ENCODE assay signal across 14 mouse cellular contexts in genomic region chr8:104405430-104406187, GRCm38 (mm10). TPM values are rescaled to one million over a fixed set of nuclear protein-coding genes. Genes with fewer than 3 reads are reported as not detected.
DNase-seq lines count a peak whose midpoint lies in the region; ATAC-seq and TF ChIP-seq lines count a peak whose summit lies in the region.
"Had no signal": no experiment of that assay in that cellular context is flagged by ENCODE, and none has a peak within 500 bp of the region (broad histone marks: within the 10 kb centered on the region; RNA-seq: fewer than 3 reads in every experiment).

No protein-coding gene starts in this region.

- peak; percentile 55; the same call in 1 of the 2 replicates for ATAC-seq in limb, embryonic 13.5 days (ENCODE audit: low FRiP score, low read depth)
- 0 out of 2 replicates have a peak, but pooled peaks have one; percentile 15 for ATAC-seq in heart, postnatal 0 days (ENCODE audit: insufficient read depth, low read depth)

- no peaks in the 10 kb centered on the region; the same call in 1 of the 2 replicates for H3K9me3 ChIP-seq in limb, embryonic 13.5 days
- no peaks in the 10 kb centered on the region for H3K9me3 ChIP-seq in limb, embryonic 10.5 days (replicated peaks)
- H3K9me3 ChIP-seq in heart, postnatal 0 days (replicated peaks; ENCODE audit: control insufficient read depth, low read length) = no peaks in the 10 kb centered on the region
- H3K9me3 ChIP-seq: limb, embryonic 12.5 days; neural tube, embryonic 12.5 days had no signal

- intact Hi-C loops in gastrocnemius, postnatal 14 days (cut with DNase I; ENCODE audit: low total_unique reads) = loop anchor here (10.0 kb wide), 1 partner anchor 61 kb away; no protein-coding TSS in a partner anchor

- no peak for TF ChIP-seq EP300 in heart, postnatal 0 days (IDR thresholded peaks at IDR 0.05; ENCODE audit: low read depth)

- H3K4me1 ChIP-seq in limb, embryonic 13.5 days = peaks cover 9% of the 10 kb centered on the region; the same call in 1 of the 2 replicates
- H3K4me1 ChIP-seq in limb, embryonic 10.5 days = no peaks in the 10 kb centered on the region
- peaks cover 17% of the 10 kb centered on the region; the same call in 1 of the 2 replicates for H3K4me1 ChIP-seq in heart, postnatal 0 days (ENCODE audit: control insufficient read depth, insufficient read depth)
- H3K4me1 ChIP-seq: limb, embryonic 12.5 days; neural tube, embryonic 12.5 days had no signal

- no peaks in the 10 kb centered on the region for H3K36me3 ChIP-seq in limb, embryonic 13.5 days
- no peaks in the 10 kb centered on the region for H3K36me3 ChIP-seq in limb, embryonic 10.5 days
- no peaks in the 10 kb centered on the region for H3K36me3 ChIP-seq in heart, postnatal 0 days (replicated peaks; ENCODE audit: control insufficient read depth, insufficient read depth, low read length)
- H3K36me3 ChIP-seq: limb, embryonic 12.5 days; neural tube, embryonic 12.5 days had no signal

- no peak overlapping the region for H3K4me2 ChIP-seq in limb, embryonic 13.5 days (replicated peaks)
- no peak overlapping the region; the same call in 1 of the 2 replicates for H3K4me2 ChIP-seq in heart, postnatal 0 days (ENCODE audit: low read depth, low read length)
- H3K4me2 ChIP-seq: limb, embryonic 12.5 days; neural tube, embryonic 12.5 days had no signal

- no peaks in the 10 kb centered on the region for H3K27me3 ChIP-seq in limb, embryonic 13.5 days
- H3K27me3 ChIP-seq in limb, embryonic 10.5 days (ENCODE audit: low read depth, poor library complexity, severe bottlenecking) = no peaks in the 10 kb centered on the region
- no peaks in the 10 kb centered on the region for H3K27me3 ChIP-seq in heart, postnatal 0 days (ENCODE audit: control insufficient read depth, insufficient read depth, low read length)
- H3K27me3 ChIP-seq: limb, embryonic 12.5 days; neural tube, embryonic 12.5 days had no signal

- no peak overlapping the region for H3K27ac ChIP-seq in limb, embryonic 13.5 days
- H3K27ac ChIP-seq in limb, embryonic 10.5 days = no peak overlapping the region
- H3K27ac ChIP-seq in heart, postnatal 0 days (ENCODE audit: low read depth) = peak overlapping the region; percentile 72
- H3K27ac ChIP-seq: layer of hippocampus, adult 2 months; limb, embryonic 12.5 days; neural tube, embryonic 12.5 days had no signal

- no peak overlapping the region for H3K4me3 ChIP-seq in limb, embryonic 13.5 days
- H3K4me3 ChIP-seq in limb, embryonic 10.5 days = no peak overlapping the region
- H3K4me3 ChIP-seq in heart, postnatal 0 days (ENCODE audit: low read depth, low read length) = no peak overlapping the region
- H3K4me3 ChIP-seq: layer of hippocampus, adult 2 months; limb, embryonic 12.5 days; neural tube, embryonic 12.5 days had no signal

- 61% methylated on average over 15 of the region's 15 CpGs for WGBS in limb, embryonic 13.5 days
- WGBS in limb, embryonic 10.5 days = 80% methylated on average over 15 of the region's 15 CpGs
- WGBS in heart, postnatal 0 days = 34% methylated on average over 15 of the region's 15 CpGs

- no peak for TF ChIP-seq CTCF in heart, postnatal 0 days (IDR thresholded peaks at IDR 0.05; ENCODE audit: low read depth)

- no peak for DNase-seq in limb, embryonic 10.5 days (ENCODE audit: low spot score)
- DNase-seq in gastrocnemius, postnatal 14 days = peak; percentile 56
- no peak for DNase-seq in heart, postnatal 0 days (ENCODE audit: low spot score)
- peak; percentile 43 to 47 for DNase-seq in kidney, postnatal 4 days
- no peak for DNase-seq in layer of hippocampus, adult 8-10 months (ENCODE audit: low spot score in 2 of 2)
- no peak for DNase-seq in frontal cortex, postnatal 25 days (ENCODE audit: low spot score in 2 of 2)
- DNase-seq in right cerebral cortex, postnatal 25 days = no peak
- DNase-seq: embryo, embryonic 11 days; right cerebral cortex, postnatal 4 days; thymus, postnatal 25 days had no signal

- H3K9ac ChIP-seq in limb, embryonic 13.5 days = no peak overlapping the region
- no peak overlapping the region for H3K9ac ChIP-seq in heart, postnatal 0 days (replicated peaks; ENCODE audit: low read depth, low read length)
- H3K9ac ChIP-seq: limb, embryonic 12.5 days; neural tube, embryonic 12.5 days had no signal

RNA-seq across cellular contexts. Expression of gene Cmtm4, which starts 10.0 kb away (rescaled TPM):
- 2.8 and 3.0 TPM in 2 replicates for polyA plus RNA-seq in limb, embryonic 13.5 days (2015; fragmentation: Nextera tagmentation; extraction: Ambion mirVana)
- 1.8 and 2.3 TPM in 2 replicates for polyA plus RNA-seq in limb, embryonic 10.5 days (2016; fragmentation: Nextera tagmentation; extraction: Ambion mirVana)
- total RNA-seq in gastrocnemius, postnatal 14 days (2021) = 1 to 10 TPM; 4.7 to 4.8 TPM
- total RNA-seq in heart, postnatal 0 days (2014; rRNA removed; ENCODE audit: low replicate concordance) = 10.2 and 13.4 TPM in 2 replicates
- polyA plus RNA-seq in heart, postnatal 0 days (2015; fragmentation: Nextera tagmentation; extraction: Ambion mirVana) = 1.2 TPM in 2 replicates
- 10 to 100 TPM; 59.8 to 75.9 (median 66.7) TPM for total RNA-seq in layer of hippocampus, adult 8-10 months (2022)

RNA-seq across cellular contexts. Expression of gene Dync1li2, which starts 37.2 kb away (rescaled TPM):
- 64.7 and 65.5 TPM in 2 replicates for polyA plus RNA-seq in limb, embryonic 13.5 days (2015; fragmentation: Nextera tagmentation; extraction: Ambion mirVana)
- 58.6 and 69.9 TPM in 2 replicates for polyA plus RNA-seq in limb, embryonic 10.5 days (2016; fragmentation: Nextera tagmentation; extraction: Ambion mirVana)
- total RNA-seq in gastrocnemius, postnatal 14 days (2021) = 100 to 1,000 TPM in 1 of 2 experiments, 10 to 100 TPM in 1; 99.3 to 104 TPM
- 11.0 and 20.2 TPM in 2 replicates for total RNA-seq in heart, postnatal 0 days (2014; rRNA removed; ENCODE audit: low replicate concordance)
- polyA plus RNA-seq in heart, postnatal 0 days (2015; fragmentation: Nextera tagmentation; extraction: Ambion mirVana) = 36.5 and 38.8 TPM in 2 replicates
- 100 to 1,000 TPM; 230 to 304 (median 242) TPM for total RNA-seq in layer of hippocampus, adult 8-10 months (2022)

Comparison
In these comparisons a context has a peak if more than half of its experiments do, and no peak if none do; other contexts are left out.
1. DNase-seq: peak in gastrocnemius, postnatal 14 days (single experiment) and kidney, postnatal 4 days (2 of 2); none in limb, embryonic 10.5 days (single experiment), heart, postnatal 0 days (single experiment), layer of hippocampus, adult 8-10 months (0 of 2), frontal cortex, postnatal 25 days (0 of 2) and right cerebral cortex, postnatal 25 days (single experiment).